Mouse (Mus musculus) myocyte (in vitro differentiated cells): ENCODE results near the gene Denr. TPM values are rescaled to one million over a fixed set of nuclear protein-coding genes. Genes with fewer than 3 reads are reported as not detected.
A peak's percentile ranks its signal among the peaks of the same experiment; 100 is the strongest.

Experiments
- H3K27me3 ChIP-seq: one replicate; pipeline ENCODE4 v1.6.1; 2011; ENCODE audit not compliant: control insufficient read depth, insufficient read depth, insufficient read length
- H3K36me3 ChIP-seq: one replicate; pipeline ENCODE4 v1.6.1; 2011; ENCODE audit not compliant: control insufficient read depth, insufficient read depth
- H3K4me2 ChIP-seq: one replicate; pipeline ENCODE4 v1.6.1; 2011; ENCODE audit warnings: low read depth, control low read depth
- H3K4me3 ChIP-seq: one replicate; pipeline ENCODE4 v1.5.1; 2011; ENCODE audit warnings: mild to moderate bottlenecking, control low read depth, moderate library complexity
- H3K79me2 ChIP-seq: one replicate; pipeline ENCODE4 v1.6.1; 2011; ENCODE audit not compliant: control insufficient read depth, insufficient read depth
- H3ac ChIP-seq: one replicate; pipeline ENCODE4 v1.6.1; 2011; ENCODE audit not compliant: control insufficient read depth, insufficient read length
- CEBPB ChIP-seq: IDR thresholded peaks from 2 replicates; pipeline ENCODE4 v1.6.1; 2011; ENCODE audit warnings: mild to moderate bottlenecking, moderate library complexity; ENCODE audit not compliant: poor library complexity, insufficient read depth, severe bottlenecking
- E2F4 ChIP-seq: IDR thresholded peaks from one replicate; pipeline ENCODE4 v1.6.1; 2011; ENCODE audit warnings: mild to moderate bottlenecking, control low read depth, moderate library complexity; ENCODE audit not compliant: insufficient read depth
- MAX ChIP-seq: IDR thresholded peaks from one replicate; pipeline ENCODE4 v1.6.1; 2011; ENCODE audit warnings: low read depth, mild to moderate bottlenecking, control low read depth
- MYOD1 ChIP-seq, 3 experiments: IDR thresholded peaks; one replicate each; pipeline ENCODE4 v1.6.1; 2011; ENCODE audit warnings: control low read depth in 2 of 3, low read depth in 2 of 3, mild to moderate bottlenecking in 2 of 3, moderate library complexity in 1 of 3; ENCODE audit not compliant: insufficient read length in 2 of 3, control insufficient read depth in 1 of 3
- MYOG ChIP-seq, 3 experiments: IDR thresholded peaks; one replicate each; pipeline ENCODE4 v1.6.1; 2011; ENCODE audit warnings: control low read depth in 2 of 3, low read depth in 2 of 3, mild to moderate bottlenecking in 2 of 3; ENCODE audit not compliant: insufficient read length in 2 of 3, control insufficient read depth in 1 of 3, insufficient read depth in 1 of 3
- POLR2A ChIP-seq: IDR thresholded peaks from one replicate; pipeline ENCODE4 v1.6.1; 2011; ENCODE audit warnings: low read depth, mild to moderate bottlenecking, control low read depth, moderate library complexity; ENCODE audit not compliant: insufficient read length
- POLR2AphosphoS2 ChIP-seq: IDR thresholded peaks from one replicate; pipeline ENCODE4 v1.6.1; 2011; ENCODE audit warnings: low read depth, control low read depth; ENCODE audit not compliant: insufficient read length
- REST ChIP-seq: IDR thresholded peaks from one replicate; pipeline ENCODE4 v1.6.1; 2011; ENCODE audit warnings: mild to moderate bottlenecking, control low read depth, moderate library complexity; ENCODE audit not compliant: insufficient read depth, insufficient read length
- SRF ChIP-seq: IDR thresholded peaks from one replicate; pipeline ENCODE4 v1.6.1; 2011; ENCODE audit warnings: low read depth; ENCODE audit not compliant: control insufficient read depth, insufficient read length
- TCF12 ChIP-seq: IDR thresholded peaks from one replicate; pipeline ENCODE4 v1.6.1; 2011; ENCODE audit warnings: mild to moderate bottlenecking, control low read depth; ENCODE audit not compliant: poor library complexity, insufficient read depth, severe bottlenecking
- TCF3 ChIP-seq: IDR thresholded peaks from one replicate; pipeline ENCODE4 v1.6.1; 2011; ENCODE audit warnings: low read depth, control low read depth; ENCODE audit not compliant: insufficient read length
- USF1 ChIP-seq: IDR thresholded peaks from one replicate; pipeline ENCODE4 v1.6.1; 2011; ENCODE audit warnings: low read depth, mild to moderate bottlenecking, control low read depth, moderate library complexity
- polyA plus RNA-seq: library from polyadenylated mRNA; unstranded; fragments of >200 nt; fragmentation: generic; extraction: Trizol; gene quantifications from one replicate; pipeline ENCODE4 v1.2.1, GENCODE M21; 2012; ENCODE audit warnings: missing spikeins

The Denr gene
- polyA plus RNA-seq, 1 experiment = 38.0 TPM

DNA sequence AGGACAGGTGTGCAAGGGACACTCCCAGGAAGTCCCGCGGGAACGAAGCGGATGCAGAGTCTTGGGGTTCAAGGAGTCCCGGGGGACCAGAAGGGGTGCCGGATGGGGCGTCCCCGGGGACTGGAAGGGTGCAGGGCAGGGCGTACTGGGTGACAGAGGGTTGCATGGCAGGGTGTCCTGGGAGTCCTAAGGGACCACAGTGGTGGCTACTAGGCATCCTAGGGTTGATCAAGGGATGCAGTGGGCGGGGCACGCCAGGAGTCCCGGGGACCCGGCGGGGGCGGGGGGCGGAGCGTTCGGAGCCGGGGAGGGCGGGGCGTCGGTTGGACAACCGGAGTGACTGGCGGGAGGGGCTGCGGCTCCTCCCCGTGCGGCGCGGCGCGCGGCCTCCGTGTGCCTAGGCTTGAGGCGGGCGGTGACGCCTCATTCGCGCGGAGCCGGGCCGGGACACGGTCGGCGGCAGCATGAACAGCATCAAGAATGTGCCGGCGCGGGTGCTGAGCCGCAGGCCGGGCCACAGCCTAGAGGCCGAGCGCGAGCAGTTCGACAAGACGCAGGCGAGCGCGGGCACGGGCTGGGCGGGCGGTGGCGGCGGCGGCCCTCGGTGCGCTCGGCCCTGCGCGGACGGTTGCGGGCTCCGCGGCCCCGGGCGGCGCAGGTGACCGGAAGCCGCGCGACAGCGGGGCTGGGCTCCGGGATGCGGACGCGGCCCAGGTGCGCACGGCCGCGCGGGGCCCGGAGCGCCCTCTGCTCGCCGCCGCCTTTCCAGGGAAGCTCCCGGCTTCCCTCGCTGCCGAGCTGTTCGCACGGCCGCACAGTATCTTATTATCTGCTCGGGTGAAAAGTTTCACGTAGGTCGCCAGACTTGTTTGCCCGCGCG, 66.6 kb downstream of the Denr start, which contains the start of gene Hip1r:
Hip1r (plus strand) TSS at position 330 of the 880 bp plus-strand sequence.
- Histone ChIP-seq H3K27me3 (no peaks in the 10 kb centered on the region), H3K4me2 (peak within 1 kb of the TSS; percentile 92), H3K36me3 (no peaks in the 10 kb centered on the region), H3K4me3 (peak within 1 kb of the TSS; percentile 30), H3K79me2 (peaks cover 6% of the 10 kb centered on the region), H3ac (peak within 1 kb of the TSS; percentile 34)
- TF ChIP-seq MYOD1 (IDR thresholded peaks at IDR 0.05; ENCODE audit: control insufficient read depth in 1 of 3, insufficient read length in 2 of 3, low read depth in 2 of 3) (peak in 1 of 3 experiments; percentile 28), POLR2A (peak; percentile 93), MYOG (IDR thresholded peaks at IDR 0.05; ENCODE audit: control insufficient read depth in 1 of 3, insufficient read depth in 1 of 3, insufficient read length in 2 of 3, low read depth in 2 of 3) (no peak)

- no peaks in the 10 kb centered on the region for H3K27me3 ChIP-seq
- H3K36me3 ChIP-seq = no peaks in the 10 kb centered on the region
- H3ac ChIP-seq = peak overlapping the region; percentile 34
- peak overlapping the region; percentile 30 for H3K4me3 ChIP-seq
- TF ChIP-seq POLR2A = no peak
- TF ChIP-seq MYOD1 (IDR thresholded peaks at IDR 0.05; ENCODE audit: control insufficient read depth in 1 of 3, insufficient read length in 2 of 3, low read depth in 2 of 3) = no peak
- no peak for TF ChIP-seq TCF3
- TF ChIP-seq E2F4 = no peak
- no peak for TF ChIP-seq REST
- TF ChIP-seq CEBPB = no peak
- TF ChIP-seq SRF = no peak
- no peak for TF ChIP-seq TCF12
- TF ChIP-seq MYOG (IDR thresholded peaks at IDR 0.05; ENCODE audit: control insufficient read depth in 1 of 3, insufficient read depth in 1 of 3, insufficient read length in 2 of 3, low read depth in 2 of 3) = no peak
- TF ChIP-seq USF1 = no peak
- TF ChIP-seq MAX = no peak
- TF ChIP-seq POLR2AphosphoS2 = no peak
- peaks cover 6% of the 10 kb centered on the region for H3K79me2 ChIP-seq
- H3K4me2 ChIP-seq = peak overlapping the region; percentile 92
Measured at GRCm38 (mm10) chr5:123974179-123974485, 67.2 kb downstream of the Denr start.

DNA sequence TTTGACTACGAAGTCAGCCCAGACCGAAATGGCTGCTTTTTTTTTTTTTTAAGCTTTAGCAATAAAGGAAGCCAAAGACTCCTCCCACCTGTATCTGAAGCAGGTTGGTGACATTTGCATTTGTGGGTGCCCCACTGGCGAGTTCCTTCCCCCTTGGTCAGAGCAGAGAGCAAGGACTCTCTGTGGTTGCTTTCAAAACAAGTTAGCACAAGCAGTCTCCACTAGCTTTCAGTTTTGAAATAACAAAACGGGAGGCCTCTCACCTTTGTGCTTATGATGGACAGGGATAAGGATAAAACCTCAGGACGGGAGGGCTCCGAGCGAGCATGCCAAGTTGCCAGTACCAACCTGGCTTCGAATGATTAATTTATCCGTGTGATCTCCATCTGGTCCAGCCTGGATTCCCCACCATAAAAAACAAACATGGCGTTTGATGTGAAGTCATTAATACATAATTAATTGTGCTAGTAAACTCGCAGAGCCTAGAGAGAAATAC, 67.7 kb downstream of the Denr start:
- Histone ChIP-seq H3K27me3 (no peaks in the 10 kb centered on the region), H3ac (no peak overlapping the region), H3K4me3 (peak overlapping the region; percentile 30), H3K4me2 (peak overlapping the region; percentile 92), H3K36me3 (no peaks in the 10 kb centered on the region), H3K79me2 (peaks cover 6% of the 10 kb centered on the region)
- no peak for TF ChIP-seq USF1
- TF ChIP-seq E2F4 = no peak
- TF ChIP-seq POLR2A = no peak
- TF ChIP-seq REST = no peak
- no peak for TF ChIP-seq POLR2AphosphoS2
- no peak for TF ChIP-seq MYOD1 (IDR thresholded peaks at IDR 0.05; ENCODE audit: control insufficient read depth in 1 of 3, insufficient read length in 2 of 3, low read depth in 2 of 3)
- no peak for TF ChIP-seq TCF3
- no peak for TF ChIP-seq SRF
- TF ChIP-seq MAX = no peak
- TF ChIP-seq TCF12 = no peak
- TF ChIP-seq MYOG (IDR thresholded peaks at IDR 0.05; ENCODE audit: control insufficient read depth in 1 of 3, insufficient read depth in 1 of 3, insufficient read length in 2 of 3, low read depth in 2 of 3) = no peak
- TF ChIP-seq CEBPB = no peak

DNA sequence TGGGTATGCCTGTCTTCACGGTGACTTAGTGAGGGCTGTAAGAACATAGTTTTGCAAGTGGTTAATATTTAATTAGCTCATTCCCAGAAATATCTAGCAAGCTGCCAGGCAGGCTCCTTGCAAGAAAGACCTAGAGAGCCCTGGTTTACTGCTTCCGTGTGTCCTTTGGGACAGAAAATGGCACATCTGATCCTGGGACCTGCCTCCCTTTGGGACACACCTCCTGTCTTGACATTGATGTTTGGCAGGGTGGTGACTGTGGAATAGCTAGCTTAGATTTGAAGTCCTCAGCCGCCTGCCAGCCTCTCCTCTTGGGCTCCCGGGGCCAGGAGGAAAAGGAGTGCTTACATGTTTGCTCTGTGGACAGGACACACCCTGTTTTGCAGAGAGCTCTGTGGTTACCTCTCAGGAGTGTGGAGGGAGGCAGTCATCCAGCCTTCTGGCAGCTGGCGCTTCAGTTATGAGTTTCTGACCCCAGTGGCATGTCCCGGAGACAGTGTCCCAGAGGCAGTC, 68.7 kb downstream of the Denr start:
- H3K36me3 ChIP-seq = no peaks in the 10 kb centered on the region
- no peak overlapping the region for H3K4me3 ChIP-seq
- TF ChIP-seq TCF3 (no peak), TCF12 (peak; percentile 11), SRF (no peak), POLR2A (no peak), REST (no peak), MYOG (IDR thresholded peaks at IDR 0.05; ENCODE audit: control insufficient read depth in 1 of 3, insufficient read depth in 1 of 3, insufficient read length in 2 of 3, low read depth in 2 of 3) (peak in 2 of 3 experiments; percentile 41 to 73), E2F4 (no peak), MYOD1 (IDR thresholded peaks at IDR 0.05; ENCODE audit: control insufficient read depth in 1 of 3, insufficient read length in 2 of 3, low read depth in 2 of 3) (peak in 2 of 3 experiments; percentile 16 to 60)
- H3K79me2 ChIP-seq = peaks cover 6% of the 10 kb centered on the region
- H3K27me3 ChIP-seq = no peaks in the 10 kb centered on the region
- peak overlapping the region; percentile 92 for H3K4me2 ChIP-seq
- H3ac ChIP-seq = no peak overlapping the region
